Mouse (Mus musculus): ENCODE measurements around the gene Cic.
A peak's percentile ranks its signal among the peaks of the same experiment; 100 is the strongest.
"Not testable (repeated sequence)": the region's sequence is repeated elsewhere in the genome, so short reads cannot be mapped to it uniquely, and the experiment has no call there.

The Cic gene

DNA sequence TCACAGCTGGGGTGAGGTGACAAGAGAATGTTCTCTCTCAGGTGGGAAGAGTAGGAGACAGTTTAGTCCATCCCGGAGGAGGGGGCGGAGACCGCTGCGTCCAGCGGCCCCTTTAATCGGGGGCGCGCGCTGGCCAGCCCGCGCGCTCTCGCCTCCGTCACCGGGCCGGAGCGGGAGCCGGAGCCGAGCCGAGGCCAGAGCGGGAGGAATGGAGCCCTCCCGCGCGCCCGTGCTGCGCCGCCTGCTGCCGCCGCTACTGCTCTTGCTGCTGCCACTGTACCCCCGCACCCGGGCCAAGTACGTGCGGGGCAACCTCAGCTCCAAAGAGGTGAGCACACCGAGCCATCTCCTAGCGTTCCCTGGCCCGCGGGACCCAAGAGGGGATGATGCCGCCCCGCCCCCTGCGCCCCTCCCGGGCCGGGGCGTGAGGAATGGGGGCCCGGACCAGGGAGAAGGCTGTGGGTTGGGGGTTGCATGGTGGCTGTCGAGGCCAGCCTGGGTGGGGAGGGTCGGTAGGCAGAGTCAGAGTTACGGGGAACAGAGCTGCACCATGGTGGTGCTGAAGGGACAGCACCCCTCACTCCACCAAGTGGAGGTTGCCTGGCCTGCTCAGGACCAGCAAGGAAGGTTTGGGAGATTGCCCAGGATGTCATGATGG, 38.6 kb downstream of the Cic start, which contains the start of gene Tmem145:
Gene Tmem145 (plus strand): TSS at position 151 of the 658 bp plus-strand sequence.
- DNase-seq (ENCODE audit: low read depth, low spot score), result peak; percentile 75

DNA sequence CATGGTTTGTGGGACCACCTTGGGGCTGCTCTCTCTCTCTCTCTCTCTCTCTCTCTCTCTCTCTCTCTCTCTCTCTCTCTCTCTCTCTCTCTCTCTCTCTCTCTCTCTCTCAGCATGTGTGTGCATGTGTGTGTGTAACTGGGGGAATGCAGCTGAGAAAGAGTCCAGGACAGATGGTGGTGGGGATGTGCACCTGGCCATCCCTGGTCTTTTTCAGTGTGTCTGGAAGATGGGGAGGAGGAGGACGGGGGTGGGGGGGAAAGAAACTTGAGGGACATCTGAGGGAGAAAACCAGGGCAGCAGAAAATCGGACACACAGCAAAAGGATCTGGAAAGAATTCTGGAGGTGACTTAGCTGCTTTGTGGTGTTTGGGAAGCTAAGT, 39.1 kb downstream of the Cic start:
- no peak for DNase-seq (ENCODE audit: low read depth, low spot score)

DNA sequence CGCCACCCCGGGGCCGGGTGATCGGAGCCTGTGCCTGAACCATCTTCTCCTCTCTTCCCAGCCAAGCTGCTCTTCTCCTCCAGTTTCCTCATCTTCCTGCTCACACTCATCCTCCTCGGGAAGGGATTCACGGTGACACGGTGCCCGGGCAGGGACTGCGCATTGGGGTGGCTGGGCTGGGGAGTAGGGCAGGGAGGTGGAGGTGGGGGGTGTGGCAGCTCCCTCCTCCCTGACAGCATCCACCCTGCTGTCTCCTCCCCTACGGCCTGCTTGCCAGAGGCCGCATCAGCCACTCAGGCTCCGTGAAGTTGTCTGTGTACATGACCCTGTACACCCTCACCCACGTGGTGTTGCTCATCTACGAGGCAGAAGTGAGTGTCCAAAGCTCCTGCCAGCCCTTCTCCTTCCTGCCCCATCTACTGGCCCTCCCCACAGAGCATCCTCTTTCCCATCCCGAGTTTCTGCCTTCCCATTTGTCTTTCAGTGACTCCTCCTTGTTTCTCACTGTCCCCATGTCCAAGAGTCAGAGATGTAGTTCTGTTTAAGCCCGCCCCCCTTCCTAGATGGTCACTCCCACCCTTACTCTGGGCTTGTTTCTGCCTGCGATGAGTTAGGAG, 41.3 kb downstream of the Cic start:
- no peak for DNase-seq (ENCODE audit: low read depth, low spot score)

DNA sequence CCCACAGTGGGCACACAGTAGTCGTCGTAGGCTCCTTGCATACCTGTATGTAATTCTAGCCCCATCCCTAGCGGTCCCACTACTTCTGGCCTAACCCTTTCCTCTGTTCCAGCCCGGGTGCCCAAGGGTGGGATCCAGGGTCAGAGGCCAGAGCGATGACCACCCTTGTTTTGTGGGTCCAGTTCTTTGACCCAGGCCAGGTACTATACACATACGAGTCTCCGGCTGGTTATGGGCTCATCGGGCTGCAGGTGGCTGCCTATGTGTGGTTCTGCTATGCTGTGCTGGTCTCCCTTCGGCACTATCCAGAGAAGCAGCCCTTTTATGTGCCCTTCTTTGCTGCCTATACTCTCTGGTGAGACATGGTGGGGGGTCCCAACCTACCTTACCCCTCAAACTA, 41.9 kb downstream of the Cic start:
- DNase-seq (ENCODE audit: low read depth, low spot score), result no peak

DNA sequence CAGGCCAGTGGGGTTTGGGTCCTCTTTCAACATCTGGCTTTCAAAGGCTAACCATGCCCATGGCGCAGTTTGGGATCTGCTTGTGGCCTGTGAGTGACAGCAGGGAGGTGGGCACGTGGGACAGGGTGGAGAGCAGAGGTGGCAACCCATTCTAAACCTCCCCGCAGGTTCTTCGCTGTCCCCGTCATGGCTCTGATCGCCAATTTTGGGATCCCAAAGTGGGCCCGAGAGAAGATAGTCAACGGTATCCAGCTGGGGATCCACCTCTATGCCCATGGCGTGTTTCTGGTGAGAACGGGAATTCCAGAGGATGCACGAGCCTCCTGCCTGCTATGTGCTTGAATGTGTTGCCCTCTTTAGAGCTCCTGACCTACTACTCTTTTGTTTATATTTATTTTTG, 43.7 kb downstream of the Cic start:
- DNase-seq (ENCODE audit: low read depth, low spot score), result no peak

DNA sequence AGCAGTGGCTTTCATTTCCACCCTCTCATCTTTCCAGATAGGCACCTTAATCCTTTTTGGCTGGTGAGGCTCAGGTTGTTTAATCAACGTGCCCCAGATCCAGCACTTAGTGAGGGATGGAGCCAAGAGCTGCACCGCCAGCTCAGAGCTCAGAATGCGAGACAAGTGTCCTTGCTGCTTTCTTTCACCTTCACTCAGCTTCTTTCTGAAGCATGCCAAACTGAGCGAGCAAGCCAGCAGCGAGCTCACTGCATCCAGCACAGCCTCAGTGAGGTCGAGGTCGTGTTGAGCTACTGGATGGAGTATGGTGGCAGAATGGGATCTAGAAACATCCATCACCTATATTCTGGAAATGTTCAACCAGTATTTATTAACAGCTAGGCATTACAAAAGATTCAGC, 45.8 kb downstream of the Cic start:
- DNase-seq (ENCODE audit: low read depth, low spot score), result no peak

DNA sequence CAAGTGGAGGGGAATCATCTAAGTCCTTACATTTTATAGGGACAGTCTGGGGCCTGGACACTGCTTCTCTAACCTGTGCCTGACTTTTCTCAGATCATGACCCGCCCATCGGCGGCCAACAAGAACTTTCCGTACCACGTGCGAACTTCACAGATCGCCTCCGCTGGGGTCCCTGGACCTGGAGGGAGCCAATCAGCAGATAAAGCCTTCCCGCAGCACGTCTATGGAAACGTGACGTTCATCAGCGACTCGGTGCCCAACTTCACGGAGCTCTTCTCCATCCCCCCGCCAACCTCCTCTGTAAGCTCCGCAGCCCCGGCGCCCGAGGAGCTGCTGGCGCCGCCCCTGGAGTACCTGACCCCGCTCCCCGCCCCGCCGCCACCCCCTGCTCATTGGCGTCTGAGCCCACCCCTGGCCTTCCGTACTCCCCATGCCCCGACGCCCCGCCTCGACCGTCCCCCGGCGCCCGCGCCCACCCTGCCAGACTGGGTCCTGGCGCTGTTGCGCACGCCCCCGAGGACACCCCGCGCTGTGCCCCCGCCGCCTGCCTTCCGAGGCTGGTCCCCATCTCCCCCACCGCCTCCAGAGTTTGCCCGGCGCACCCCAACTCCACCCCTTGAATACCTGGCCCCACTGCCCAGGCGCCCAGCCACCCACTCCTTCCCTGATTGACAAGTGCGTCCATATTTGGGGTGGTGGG, 47.3 kb downstream of the Cic start:
- DNase-seq (ENCODE audit: low read depth, low spot score), result no peak

DNA sequence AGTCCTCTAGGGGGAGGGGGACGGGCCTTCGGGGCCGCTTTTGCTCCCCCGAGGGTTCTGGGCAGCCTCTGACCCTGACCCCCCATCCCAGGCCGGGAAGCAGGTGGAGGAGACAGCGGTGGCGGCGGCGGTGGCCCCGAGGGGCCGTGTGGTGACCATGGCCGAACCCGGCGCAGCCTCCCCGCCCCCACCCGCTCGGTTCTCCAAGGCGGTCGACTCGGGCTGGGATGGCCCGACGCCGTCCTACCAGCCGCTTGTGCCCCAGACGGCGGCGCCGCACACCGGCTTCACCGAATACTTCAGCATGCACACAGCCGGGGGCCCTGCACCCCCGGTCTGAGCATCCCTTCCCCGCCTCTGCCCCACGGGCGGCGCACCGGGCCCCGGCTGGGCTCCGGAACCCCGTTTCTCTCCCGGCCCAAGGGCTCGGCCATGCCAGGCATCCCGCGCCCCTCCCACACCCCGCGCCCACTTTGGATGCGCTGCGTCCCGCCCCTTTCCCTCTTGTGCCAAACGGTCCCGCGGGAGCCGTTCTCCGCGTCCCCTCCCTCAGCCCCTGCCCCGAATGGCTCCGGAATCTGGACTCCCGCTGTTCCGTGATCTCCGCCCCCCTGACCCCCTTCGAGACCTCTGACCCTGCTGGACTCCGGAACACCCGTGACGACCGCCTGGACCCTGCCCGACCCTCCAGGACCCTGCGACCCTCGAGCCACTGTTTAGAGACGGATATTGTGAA, 48.0 kb downstream of the Cic start:
- no peak for DNase-seq (ENCODE audit: low read depth, low spot score)

DNA sequence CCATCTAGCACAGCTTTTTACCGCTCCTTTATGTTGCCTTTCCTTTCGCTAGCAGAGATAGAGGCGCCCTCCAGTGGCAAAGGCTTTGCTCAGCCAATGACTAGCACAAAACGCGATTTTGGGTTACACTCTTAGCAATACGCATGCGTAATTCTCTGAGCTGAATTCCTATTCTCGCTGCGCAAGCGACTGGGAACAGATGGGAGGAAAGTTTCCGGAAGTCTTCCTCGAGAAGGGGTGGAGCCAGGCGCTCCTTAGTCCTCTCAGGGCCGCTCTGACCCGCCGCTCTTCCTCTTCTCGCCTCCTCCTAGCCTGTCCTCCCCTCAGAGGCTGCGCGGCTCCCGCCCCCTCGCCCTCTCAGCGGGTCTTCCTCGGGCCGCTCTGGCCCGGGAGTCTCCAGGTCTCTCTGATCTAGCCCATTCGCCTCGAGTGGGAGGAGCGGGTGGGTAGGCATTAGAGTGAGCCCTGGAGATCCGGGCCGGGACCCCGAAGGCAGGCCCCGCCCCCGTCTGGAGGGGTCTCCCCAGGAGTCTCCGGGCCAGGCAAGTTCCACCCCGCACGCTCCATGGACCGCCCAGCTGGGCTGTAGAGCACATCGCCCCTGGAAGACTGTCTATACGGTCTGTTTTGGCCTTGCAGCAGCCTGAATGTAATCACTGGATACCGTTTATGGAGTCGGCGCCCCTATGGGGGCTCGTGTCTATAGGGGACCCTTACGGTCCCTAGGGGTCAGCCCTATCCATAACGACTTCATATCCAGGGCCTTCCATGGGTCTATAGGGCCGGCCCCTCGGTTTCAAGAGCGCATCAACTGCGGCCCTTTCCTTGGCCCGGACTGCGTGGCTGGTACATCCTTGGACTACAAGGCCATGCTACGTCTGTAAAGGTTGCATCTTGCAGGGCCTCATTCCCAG, 49.3 kb downstream of the Cic start, which contains the start of gene Megf8:
Gene Megf8 (plus strand): TSS at position 633 of the 914 bp plus-strand sequence.
- peak; percentile 96 for DNase-seq (ENCODE audit: low read depth, low spot score)

DNA sequence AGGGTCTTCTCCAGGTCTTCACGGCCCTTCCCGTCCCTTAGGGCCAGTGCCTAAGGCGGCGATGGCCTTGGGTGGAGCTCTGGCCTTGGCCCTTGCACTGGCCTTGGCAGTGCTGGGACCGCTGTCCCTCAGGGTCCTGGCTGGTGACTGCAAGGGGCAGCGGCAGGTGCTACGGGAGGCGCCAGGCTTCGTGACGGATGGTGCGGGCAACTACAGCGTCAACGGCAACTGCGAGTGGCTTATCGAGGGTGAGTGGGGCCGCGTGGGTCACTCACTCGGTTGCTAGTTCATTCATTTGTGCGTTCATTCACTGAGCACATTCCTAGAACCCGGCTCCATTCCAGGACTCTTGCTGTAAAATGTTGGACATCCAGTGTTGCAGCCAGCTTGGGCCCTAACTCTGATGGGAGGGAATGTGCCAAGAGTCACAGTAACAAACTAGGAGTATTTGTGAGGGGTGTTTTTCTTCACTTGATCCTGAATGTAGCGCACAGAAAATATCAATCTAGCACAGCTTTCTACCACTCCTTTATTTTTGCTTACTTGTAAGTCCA, 50.0 kb downstream of the Cic start:
- DNase-seq (ENCODE audit: low read depth, low spot score), result no peak

DNA sequence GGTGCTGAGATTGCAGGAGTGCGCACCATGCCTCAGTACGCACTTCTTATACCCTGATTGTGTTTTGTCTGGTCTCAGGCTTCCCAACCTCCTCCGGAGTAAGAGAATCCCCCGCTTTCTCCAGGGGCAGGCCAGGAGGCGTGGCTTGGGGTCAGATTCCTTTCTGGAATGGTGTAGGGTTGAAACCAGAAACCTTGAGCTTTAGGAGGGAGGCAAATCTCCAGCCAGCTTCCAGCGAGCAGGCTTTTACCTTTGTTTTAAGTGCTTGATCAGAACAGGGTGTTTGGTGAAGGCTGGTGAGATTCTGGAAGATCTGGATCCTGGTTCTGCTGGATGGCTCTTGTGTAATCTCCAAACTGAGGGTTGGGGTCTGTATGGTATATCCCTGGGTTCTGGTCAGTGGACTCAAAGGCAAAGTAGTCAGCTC, 54.6 kb downstream of the Cic start:
- DNase-seq (ENCODE audit: low read depth, low spot score), result peak; percentile 75

DNA sequence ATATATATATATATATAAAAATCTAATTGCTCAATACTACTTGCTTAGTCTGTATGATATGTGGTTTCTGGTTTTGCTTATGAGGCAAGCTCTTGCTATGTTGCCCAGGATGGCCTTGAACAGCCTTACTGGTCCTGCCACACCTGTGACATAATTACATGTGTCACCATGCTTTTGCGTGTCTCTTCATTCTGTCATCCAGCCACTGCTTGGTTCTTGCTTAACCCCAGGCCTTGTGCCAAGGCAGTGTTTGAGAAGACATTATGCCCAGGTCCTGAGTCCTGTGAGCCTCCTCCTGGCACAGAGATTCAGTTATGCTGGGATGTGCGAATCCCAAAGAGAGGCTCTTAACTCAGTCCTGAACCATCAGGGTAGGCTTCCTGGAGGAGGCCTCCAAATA, 55.7 kb downstream of the Cic start:
- DNase-seq (ENCODE audit: low read depth, low spot score), result no peak

DNA sequence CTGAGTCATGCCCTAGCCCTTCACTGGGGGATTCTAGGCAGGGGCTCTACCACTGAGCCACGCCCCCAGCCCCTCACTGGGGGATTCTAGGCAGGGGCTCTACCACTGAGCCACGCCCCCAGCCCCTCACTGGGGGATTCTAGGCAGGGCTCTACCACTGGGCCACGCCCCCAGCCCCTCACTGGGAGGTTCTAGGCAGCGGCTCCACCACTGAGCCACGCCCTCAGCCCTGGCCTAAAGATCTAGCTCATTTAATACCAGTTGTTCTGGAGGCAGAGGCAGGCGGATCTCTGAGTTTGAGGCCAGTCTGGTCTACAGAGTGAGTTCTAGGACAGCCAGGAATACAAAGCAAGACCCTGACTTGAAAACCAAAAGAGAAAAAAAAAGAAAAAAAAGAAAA, 57.9 kb downstream of the Cic start:
- DNase-seq (ENCODE audit: low read depth, low spot score), result not testable (repeated sequence)

DNA sequence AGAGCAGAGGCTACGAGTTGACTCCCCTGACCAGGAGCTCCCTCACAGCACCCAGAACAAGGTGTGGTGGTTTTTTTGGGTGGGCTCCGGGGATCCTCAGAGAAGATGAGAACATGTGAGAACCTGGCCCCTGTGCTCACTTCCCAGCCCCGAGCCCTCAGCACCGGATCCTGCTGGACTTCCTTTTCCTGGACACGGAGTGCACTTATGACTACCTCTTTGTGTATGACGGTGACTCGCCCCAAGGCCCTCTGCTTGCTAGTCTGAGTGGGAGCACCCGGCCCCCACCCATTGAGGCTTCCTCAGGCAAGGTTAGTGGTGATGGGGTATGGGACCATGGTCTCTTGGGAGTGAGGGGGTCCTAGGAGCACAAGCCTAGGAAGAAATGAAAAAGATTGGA, 58.7 kb downstream of the Cic start:
- DNase-seq (ENCODE audit: low read depth, low spot score), result no peak

DNA sequence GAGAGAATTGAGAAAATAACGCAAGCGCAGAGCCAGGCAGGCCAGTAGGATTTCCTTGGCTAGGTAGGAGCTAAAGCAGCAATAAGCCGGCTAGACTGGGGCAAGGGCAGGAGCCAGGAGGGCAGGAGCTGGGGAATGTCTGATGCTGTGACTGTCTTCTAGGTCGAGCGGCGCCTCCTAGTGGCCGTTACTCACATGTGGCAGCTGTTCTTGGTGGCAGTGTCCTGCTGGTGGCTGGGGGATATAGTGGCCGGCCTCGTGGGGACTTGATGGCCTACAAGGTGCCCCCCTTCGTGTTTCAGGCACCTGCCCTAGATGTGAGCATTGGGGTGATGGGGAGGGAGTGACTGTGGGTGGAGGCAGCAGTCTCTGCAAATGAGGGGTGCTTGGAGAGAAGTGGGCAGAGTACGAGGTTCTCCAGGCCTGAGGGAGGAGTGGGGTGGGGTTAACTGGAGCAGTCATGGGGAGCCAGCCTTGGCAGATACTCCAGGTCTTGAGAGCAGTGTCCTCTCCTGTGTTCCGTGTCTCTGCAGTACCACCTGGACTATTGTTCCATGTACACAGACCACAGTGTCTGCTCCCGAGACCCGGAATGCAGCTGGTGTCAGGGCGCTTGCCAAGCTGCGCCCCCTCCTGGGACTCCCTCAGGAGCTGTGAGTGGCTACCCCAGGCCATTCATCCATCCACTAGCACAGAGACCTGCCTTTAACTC, 66.2 kb downstream of the Cic start:
- DNase-seq (ENCODE audit: low read depth, low spot score), result peak; percentile 57

DNA sequence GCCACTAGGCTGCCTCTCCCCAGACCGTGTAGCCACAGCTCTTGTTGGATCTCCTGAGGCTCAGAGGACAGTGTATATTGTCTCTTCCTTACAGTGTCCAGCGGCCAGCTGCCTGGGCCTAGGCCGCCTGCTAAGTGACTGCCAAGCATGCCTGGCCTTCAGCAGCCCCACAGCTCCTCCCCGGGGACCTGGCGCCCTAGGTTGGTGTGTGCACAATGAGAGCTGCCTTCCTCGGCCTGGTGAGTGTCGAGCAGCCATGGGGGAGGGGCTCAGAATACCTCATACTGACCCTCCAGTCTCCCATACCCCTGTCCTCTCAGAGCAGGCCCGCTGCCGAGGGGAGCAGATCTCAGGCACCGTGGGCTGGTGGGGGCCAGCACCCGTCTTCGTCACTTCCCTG, 67.0 kb downstream of the Cic start:
- DNase-seq (ENCODE audit: low read depth, low spot score), result no peak

DNA sequence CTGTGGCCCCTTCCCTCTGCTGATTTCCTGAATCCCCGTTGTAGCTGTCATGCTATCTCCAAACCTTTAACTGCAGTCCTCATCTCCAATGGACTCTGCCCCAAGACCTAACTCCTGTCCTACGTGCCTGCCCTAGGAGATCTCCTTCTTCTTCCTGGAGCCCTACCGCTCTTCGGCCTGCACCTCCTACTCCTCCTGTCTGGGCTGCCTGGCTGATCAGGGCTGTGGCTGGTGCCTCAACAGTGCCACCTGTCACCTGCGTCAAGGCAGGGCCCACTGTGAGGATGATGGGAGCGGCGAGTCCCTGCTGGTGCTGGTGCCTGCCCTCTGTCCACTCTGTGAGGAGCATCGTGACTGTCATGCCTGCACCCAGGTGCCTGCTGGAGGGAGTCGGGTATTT, 71.8 kb downstream of the Cic start:
- no peak for DNase-seq (ENCODE audit: low read depth, low spot score)

DNA sequence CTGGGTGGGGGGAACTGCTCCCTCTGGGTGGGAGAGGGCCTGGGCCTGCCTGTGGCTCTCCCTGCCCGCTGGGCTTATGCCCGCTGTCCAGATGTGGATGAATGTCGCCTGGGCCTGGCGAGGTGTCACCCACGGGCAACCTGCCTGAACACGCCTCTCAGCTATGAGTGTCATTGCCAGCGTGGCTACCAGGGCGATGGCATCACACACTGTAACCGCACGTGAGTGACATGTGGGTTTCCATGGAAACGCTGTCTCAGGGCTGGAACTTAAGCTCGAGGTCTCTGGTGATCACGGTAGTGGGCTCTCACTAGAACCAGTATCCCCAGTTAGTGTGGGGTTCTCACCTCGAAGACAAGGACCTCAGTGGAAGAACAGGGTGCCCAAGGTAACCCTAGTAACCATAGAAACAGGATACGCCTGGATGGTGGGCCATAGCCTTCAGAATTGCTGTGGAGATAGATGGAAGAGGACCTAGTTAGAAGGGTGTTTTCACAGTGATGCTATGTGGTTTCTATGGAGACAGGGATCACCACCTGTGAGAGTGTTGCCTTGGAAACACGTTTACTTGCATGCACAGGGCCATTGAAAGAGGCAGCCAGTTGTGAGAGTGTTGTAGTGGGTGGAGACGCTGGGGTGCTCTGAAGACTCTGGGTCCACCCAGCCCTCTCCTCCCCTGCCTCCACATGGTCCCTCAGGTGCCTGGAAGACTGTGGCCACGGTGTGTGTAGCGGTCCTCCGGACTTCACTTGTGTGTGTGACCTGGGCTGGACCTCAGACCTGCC, 73.7 kb downstream of the Cic start:
- DNase-seq (ENCODE audit: low read depth, low spot score), result no peak

Data from embryo, embryonic 11.5 days (tissue).